Mouse (Mus musculus): ENCODE results near the gene Ldlrap1. TPM values are rescaled to one million over a fixed set of nuclear protein-coding genes. Genes with fewer than 3 reads are reported as not detected.

The Ldlrap1 gene
- 21.8 and 24.9 TPM in 2 replicates for polyA plus RNA-seq (2015; fragmentation: Nextera tagmentation; extraction: Ambion mirVana)

DNA sequence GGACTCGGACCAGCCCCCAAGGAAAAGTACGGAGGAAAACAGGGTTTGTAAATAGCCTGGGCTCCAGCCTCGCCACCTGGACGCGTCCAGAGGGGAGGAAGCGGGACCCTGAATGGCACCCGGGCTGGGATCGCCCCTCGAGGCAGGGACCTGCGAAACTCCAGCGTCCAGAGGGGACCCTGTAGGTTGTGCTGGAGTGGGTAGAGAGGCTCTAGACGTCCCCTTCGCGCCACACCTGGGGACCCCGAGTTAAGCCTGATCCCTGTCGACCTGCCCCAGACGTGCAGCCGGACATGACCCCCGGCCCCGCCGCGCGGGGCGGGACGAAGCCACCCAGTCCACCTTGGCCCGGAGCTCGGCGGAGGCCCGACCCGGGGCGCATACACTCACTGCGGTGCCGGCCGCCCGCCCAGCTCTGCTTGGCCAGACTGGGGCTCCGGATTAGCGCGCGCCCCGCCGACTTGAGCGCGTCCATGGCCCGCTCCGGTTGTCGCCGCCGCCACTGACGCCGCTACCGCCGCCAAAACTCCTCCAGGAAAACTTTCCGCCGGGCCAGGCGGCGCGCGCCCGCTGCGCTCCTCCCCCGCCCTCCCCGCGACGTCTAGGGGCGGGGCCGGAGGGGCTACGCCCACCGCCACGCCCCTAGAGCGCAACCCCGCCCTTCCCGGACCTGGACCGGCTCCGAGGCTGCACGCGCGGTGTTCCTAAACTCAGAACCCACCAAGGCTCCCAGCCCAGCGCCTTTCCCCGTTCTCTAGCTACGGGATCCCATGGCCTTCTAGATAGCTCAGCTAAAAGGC lies at the start of gene Ldlrap1:
TSS of gene Ldlrap1 (minus strand) at position 599 of the 800 bp plus-strand sequence.
- Histone ChIP-seq H3K27ac (peak within 1 kb of the TSS; percentile 38), H3K27me3 (peaks cover 3% of the 10 kb centered on the region; the same call in 1 of the 2 replicates), H3K36me3 (no peaks in the 10 kb centered on the region), H3K4me2 (peak within 1 kb of the TSS; percentile 80), H3K9me3 (no peaks in the 10 kb centered on the region), H3K9ac (peak within 1 kb of the TSS; percentile 77), H3K4me1 (peaks cover 49% of the 10 kb centered on the region), H3K4me3 (peak within 1 kb of the TSS; percentile 69)
- under 1% methylated on average over 58 of the region's 80 CpGs for WGBS
- ATAC-seq (ENCODE audit: borderline replicate concordance, extremely low read depth, low FRiP score, low TSS enrichment): peak; percentile 84

- H3K4me3 ChIP-seq: no peak overlapping the region
- no peaks in the 10 kb centered on the region for H3K27me3 ChIP-seq
- H3K36me3 ChIP-seq: peaks cover 34% of the 10 kb centered on the region
- no peaks in the 10 kb centered on the region for H3K9me3 ChIP-seq
- no peak overlapping the region for H3K4me2 ChIP-seq
- no peak for ATAC-seq (ENCODE audit: borderline replicate concordance, extremely low read depth, low FRiP score, low TSS enrichment)
- 89% methylated on average over 4 of the region's 4 CpGs for WGBS
- no peak overlapping the region for H3K9ac ChIP-seq
- H3K27ac ChIP-seq: no peak overlapping the region
- peaks cover 16% of the 10 kb centered on the region for H3K4me1 ChIP-seq
These were observed 46.4 kb upstream of the Ldlrap1 start for GRCm38 (mm10) chr4:134814229-134814571.

DNA sequence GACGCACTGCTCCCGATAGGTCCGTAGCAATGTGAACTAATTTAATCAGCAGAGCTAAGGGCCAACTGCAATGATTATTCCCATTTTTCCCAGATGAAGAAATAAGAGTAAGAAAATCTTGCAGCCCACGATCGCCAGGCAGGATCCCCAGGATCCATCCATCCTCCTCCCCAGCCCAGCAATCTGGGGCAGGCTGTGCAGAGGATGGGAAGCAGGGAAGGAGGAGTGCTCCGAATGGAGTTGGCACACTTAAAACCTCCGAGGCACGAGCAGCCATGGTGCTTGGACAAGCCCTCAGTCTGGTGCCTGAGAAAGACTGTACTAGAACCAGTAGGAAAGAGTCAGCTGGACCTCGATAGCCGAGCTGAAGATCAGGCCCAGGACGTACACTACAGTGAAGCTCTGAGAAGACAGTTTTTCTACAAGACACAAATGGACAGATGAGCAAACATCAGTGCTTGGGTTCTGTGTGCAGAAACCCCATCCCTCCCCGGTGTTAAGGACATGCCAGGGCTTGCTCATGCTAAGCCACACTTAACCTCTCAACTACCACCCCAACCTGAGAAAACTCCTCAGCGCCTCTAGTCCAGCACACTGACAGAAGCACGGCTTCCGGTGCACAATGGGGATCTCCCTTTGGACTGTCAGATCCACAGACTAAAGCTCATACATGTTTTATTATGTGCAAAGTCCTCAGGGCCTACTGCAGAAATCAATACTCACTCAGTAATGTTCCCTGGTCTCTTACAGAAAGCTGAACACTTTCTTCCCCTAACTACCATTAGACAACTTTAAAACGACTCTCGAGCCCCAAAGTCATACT lies 45.8 kb upstream of the Ldlrap1 start:
- peaks cover 40% of the 10 kb centered on the region for H3K36me3 ChIP-seq
- no peaks in the 10 kb centered on the region for H3K9me3 ChIP-seq
- H3K27ac ChIP-seq: no peak overlapping the region
- ATAC-seq (ENCODE audit: borderline replicate concordance, extremely low read depth, low FRiP score, low TSS enrichment): no peak
- peaks cover 10% of the 10 kb centered on the region for H3K4me1 ChIP-seq
- no peak overlapping the region for H3K4me3 ChIP-seq
- 85% methylated on average over 17 of the region's 17 CpGs for WGBS
- H3K9ac ChIP-seq: no peak overlapping the region
- no peak overlapping the region for H3K4me2 ChIP-seq
- no peaks in the 10 kb centered on the region for H3K27me3 ChIP-seq

GRCm38 (mm10) chr4:134804765-134805164 lies 36.9 kb upstream of the Ldlrap1 start:
- Histone ChIP-seq H3K4me3 (no peak overlapping the region), H3K4me2 (no peak overlapping the region), H3K9me3 (no peaks in the 10 kb centered on the region), H3K4me1 (0 out of 2 replicates have a peak, but pooled peaks cover 9% of the 10 kb centered on the region), H3K27me3 (no peaks in the 10 kb centered on the region), H3K36me3 (peaks cover 57% of the 10 kb centered on the region), H3K9ac (no peak overlapping the region), H3K27ac (no peak overlapping the region)
- WGBS: 49% methylated on average over 5 of the region's 5 CpGs
- no peak for ATAC-seq (ENCODE audit: borderline replicate concordance, extremely low read depth, low FRiP score, low TSS enrichment)

- H3K27ac ChIP-seq: no peak overlapping the region
- 59% methylated on average over 3 of the region's 3 CpGs for WGBS
- no peaks in the 10 kb centered on the region for H3K9me3 ChIP-seq
- H3K36me3 ChIP-seq: peaks cover 42% of the 10 kb centered on the region
- ATAC-seq (ENCODE audit: borderline replicate concordance, extremely low read depth, low FRiP score, low TSS enrichment): no peak
- no peak overlapping the region for H3K4me3 ChIP-seq
- no peak overlapping the region for H3K4me2 ChIP-seq
- 0 out of 2 replicates have a peak, but pooled peaks cover 10% of the 10 kb centered on the region for H3K4me1 ChIP-seq
- no peaks in the 10 kb centered on the region for H3K27me3 ChIP-seq
- H3K9ac ChIP-seq: no peak overlapping the region
These were observed 34.9 kb upstream of the Ldlrap1 start for GRCm38 (mm10) chr4:134802765-134803164.

- Histone ChIP-seq H3K4me2 (no peak overlapping the region), H3K4me1 (peaks cover 16% of the 10 kb centered on the region), H3K9ac (no peak overlapping the region), H3K27me3 (no peaks in the 10 kb centered on the region), H3K27ac (no peak overlapping the region), H3K9me3 (no peaks in the 10 kb centered on the region), H3K4me3 (no peak overlapping the region), H3K36me3 (peaks cover 42% of the 10 kb centered on the region)
- WGBS: 84% methylated on average over 10 of the region's 10 CpGs
- ATAC-seq (ENCODE audit: borderline replicate concordance, extremely low read depth, low FRiP score, low TSS enrichment): no peak
These were observed 34.3 kb upstream of the Ldlrap1 start for GRCm38 (mm10) chr4:134802155-134802554.

DNA sequence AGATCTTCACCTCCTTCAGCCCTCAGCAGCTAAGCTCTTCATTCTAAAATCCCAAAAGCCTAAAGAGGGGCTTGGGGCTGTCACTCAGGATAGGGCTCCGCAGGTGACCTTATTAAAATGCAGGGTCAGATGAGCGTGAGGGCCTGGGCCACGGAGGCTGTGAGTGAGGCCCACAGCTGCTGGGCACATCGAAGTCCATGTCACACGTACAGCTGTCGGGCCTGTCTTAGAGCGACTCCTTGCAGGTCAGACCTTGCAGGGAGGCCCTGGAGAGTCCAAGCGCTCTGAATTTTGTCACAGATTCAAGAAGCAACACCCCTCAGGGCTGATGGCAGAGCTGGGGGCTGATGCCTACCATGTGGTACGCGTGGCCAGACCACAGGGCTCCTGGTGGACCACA lies 32.9 kb upstream of the Ldlrap1 start:
- WGBS: 74% methylated on average over 10 of the region's 10 CpGs
- Histone ChIP-seq H3K27me3 (no peaks in the 10 kb centered on the region), H3K4me3 (no peak overlapping the region), H3K9ac (no peak overlapping the region), H3K9me3 (no peaks in the 10 kb centered on the region), H3K36me3 (peaks cover 31% of the 10 kb centered on the region), H3K27ac (no peak overlapping the region), H3K4me2 (no peak overlapping the region), H3K4me1 (peaks cover 28% of the 10 kb centered on the region)
- ATAC-seq (ENCODE audit: borderline replicate concordance, extremely low read depth, low FRiP score, low TSS enrichment): no peak

GRCm38 (mm10) chr4:134800098-134800497 lies 32.3 kb upstream of the Ldlrap1 start:
- Histone ChIP-seq H3K27me3 (no peaks in the 10 kb centered on the region), H3K4me3 (no peak overlapping the region), H3K9me3 (no peaks in the 10 kb centered on the region), H3K4me2 (no peak overlapping the region), H3K36me3 (peaks cover 25% of the 10 kb centered on the region), H3K27ac (no peak overlapping the region), H3K9ac (no peak overlapping the region), H3K4me1 (peaks cover 24% of the 10 kb centered on the region)
- no peak for ATAC-seq (ENCODE audit: borderline replicate concordance, extremely low read depth, low FRiP score, low TSS enrichment)
- 55% methylated on average over 8 of the region's 8 CpGs for WGBS

DNA sequence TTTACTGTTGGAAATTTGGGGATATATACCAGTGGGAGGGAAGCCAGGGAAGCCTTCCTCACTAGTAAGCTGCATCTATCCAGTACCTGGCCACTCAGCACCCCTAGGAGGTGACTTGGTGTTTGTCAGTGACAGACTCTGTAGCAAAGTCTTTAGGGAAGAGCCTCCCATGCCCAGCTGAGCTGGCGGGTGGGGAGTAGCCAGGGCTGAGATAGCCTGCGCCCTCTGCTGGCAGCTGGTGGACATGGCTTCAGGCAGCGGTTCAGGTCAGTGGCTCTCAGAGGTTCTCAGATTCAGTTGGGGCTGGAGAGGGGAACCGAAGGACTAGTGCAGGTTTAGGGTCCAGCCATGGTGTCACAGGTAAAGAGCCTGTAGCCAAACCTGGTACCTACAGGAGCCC lies 31.4 kb upstream of the Ldlrap1 start:
- ATAC-seq (ENCODE audit: borderline replicate concordance, extremely low read depth, low FRiP score, low TSS enrichment): peak; percentile 29; the same call in 1 of the 2 replicates
- Histone ChIP-seq H3K27ac (no peak overlapping the region), H3K4me2 (no peak overlapping the region), H3K27me3 (no peaks in the 10 kb centered on the region), H3K9me3 (no peaks in the 10 kb centered on the region), H3K4me3 (no peak overlapping the region), H3K36me3 (peaks cover 18% of the 10 kb centered on the region; the same call in 1 of the 2 replicates), H3K9ac (no peak overlapping the region), H3K4me1 (peaks cover 19% of the 10 kb centered on the region)
- WGBS: 6% methylated on average over 4 of the region's 4 CpGs

DNA sequence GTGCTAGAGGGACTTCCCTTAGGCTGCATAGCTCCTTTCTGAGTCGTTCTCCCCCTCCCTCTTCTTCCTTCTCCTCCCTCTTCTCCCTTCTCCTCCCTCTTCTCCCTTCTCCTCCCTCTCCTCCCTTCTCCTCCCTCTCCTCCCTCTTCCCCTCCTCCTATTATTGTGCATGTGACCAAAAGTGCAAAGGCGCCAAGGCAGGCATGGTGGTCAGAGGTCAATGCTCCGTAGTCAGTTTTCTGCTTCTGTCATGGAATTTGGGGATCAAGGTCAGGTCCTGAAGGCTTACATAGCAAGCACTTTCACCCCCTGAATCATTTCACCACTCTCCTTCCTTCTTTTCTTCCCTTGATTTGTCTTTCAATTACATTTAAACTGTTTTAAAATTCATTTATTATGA lies 31.0 kb upstream of the Ldlrap1 start:
- Histone ChIP-seq H3K27ac (no peak overlapping the region), H3K4me3 (no peak overlapping the region), H3K27me3 (no peaks in the 10 kb centered on the region), H3K9me3 (no peaks in the 10 kb centered on the region), H3K9ac (no peak overlapping the region), H3K4me1 (peaks cover 19% of the 10 kb centered on the region), H3K4me2 (no peak overlapping the region), H3K36me3 (peaks cover 17% of the 10 kb centered on the region; the same call in 1 of the 2 replicates)
- no peak for ATAC-seq (ENCODE audit: borderline replicate concordance, extremely low read depth, low FRiP score, low TSS enrichment)
- 40% methylated on average over 3 of the region's 3 CpGs for WGBS

DNA sequence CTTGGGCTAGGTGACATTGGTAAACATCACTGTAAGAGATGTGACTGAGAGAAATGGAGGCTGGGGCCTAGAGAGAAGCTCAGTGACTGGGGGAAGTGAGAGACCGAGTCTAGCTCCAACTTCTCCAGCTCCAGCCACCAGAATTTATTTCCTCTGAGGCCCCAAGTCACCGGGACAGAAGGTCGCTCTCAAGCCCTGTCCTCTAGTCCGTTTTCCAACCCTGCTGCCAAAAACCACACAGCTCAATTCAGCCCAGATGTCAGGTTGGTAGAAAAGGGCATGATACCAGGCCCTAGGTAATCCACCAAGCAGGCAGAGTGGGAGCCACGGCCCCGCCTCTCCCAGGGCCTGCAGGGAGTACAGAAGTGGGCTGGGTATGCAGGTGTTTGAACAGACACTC lies 29.8 kb upstream of the Ldlrap1 start:
- Histone ChIP-seq H3K27ac (no peak overlapping the region), H3K4me3 (no peak overlapping the region), H3K9me3 (no peaks in the 10 kb centered on the region), H3K9ac (no peak overlapping the region), H3K36me3 (peaks cover 8% of the 10 kb centered on the region; the same call in 1 of the 2 replicates), H3K4me2 (no peak overlapping the region), H3K27me3 (no peaks in the 10 kb centered on the region), H3K4me1 (peaks cover 19% of the 10 kb centered on the region)
- WGBS: 61% methylated on average over 6 of the region's 6 CpGs
- ATAC-seq (ENCODE audit: borderline replicate concordance, extremely low read depth, low FRiP score, low TSS enrichment): no peak
